Mouse (Mus musculus) CH12.LX (cell line): ENCODE results near the gene Eif5. TPM values are rescaled to one million over a fixed set of nuclear protein-coding genes. Genes with fewer than 3 reads are reported as not detected.
"Not testable (repeated sequence)": the region's sequence is repeated elsewhere in the genome, so short reads cannot be mapped to it uniquely, and the experiment has no call there.

Experiments used
- DNase-seq: peaks from one replicate; pipeline ENCODE4 v3.0.0-alpha.2; 2013; ENCODE audit errors: extremely low read depth
- H3K27ac ChIP-seq: 2 replicates; pipeline ENCODE4 v1.5.1; 2012; ENCODE audit warnings: low read depth, mild to moderate bottlenecking, control low read depth, moderate library complexity; ENCODE audit not compliant: insufficient read depth
- H3K27me3 ChIP-seq: replicated peaks from 2 replicates; pipeline ENCODE3; 2012; ENCODE audit warnings: inconsistent platforms
- H3K36me3 ChIP-seq, 2 experiments: replicated peaks in 1 of 2; 2 replicates each; pipeline versions ENCODE3 to v1.6.1; 2012; ENCODE audit warnings: inconsistent platforms in 1 of 2, low read length in 1 of 2, mild to moderate bottlenecking in 1 of 2, mixed read lengths in 1 of 2, moderate library complexity in 1 of 2; ENCODE audit not compliant: control insufficient read depth in 1 of 2, insufficient read depth in 1 of 2
- H3K4me1 ChIP-seq, 2 experiments: 2 replicates each; pipeline ENCODE4 v1.6.1; 2012; ENCODE audit warnings: inconsistent platforms in 1 of 2, moderate library complexity in 1 of 2; ENCODE audit not compliant: insufficient read depth in 2 of 2, control insufficient read depth in 1 of 2
- H3K4me2 ChIP-seq: 2 replicates; pipeline ENCODE4 v1.6.1; 2012; ENCODE audit warnings: low read depth, mild to moderate bottlenecking, control low read depth; ENCODE audit not compliant: poor library complexity, insufficient read depth, severe bottlenecking
- H3K4me3 ChIP-seq, 3 experiments: fragments of 150-350 bp in 1 of 3; sonication (generic) in 1 of 3; replicated peaks in 1 of 3; 2 replicates each; pipeline versions ENCODE3 to v1.5.1; 2011 to 2012; ENCODE audit warnings: low read depth in 2 of 3, low read length in 2 of 3, mild to moderate bottlenecking in 2 of 3, moderate library complexity in 2 of 3, control low read depth in 1 of 3, improper control_type of control experiment in 1 of 3, inconsistent platforms in 1 of 3, mixed read lengths in 1 of 3; ENCODE audit not compliant: poor library complexity in 1 of 3
- H3K79me2 ChIP-seq: replicated peaks from 2 replicates; pipeline ENCODE4 v1.6.1; 2012; ENCODE audit warnings: mild to moderate bottlenecking, moderate library complexity; ENCODE audit not compliant: control insufficient read depth, poor library complexity, insufficient read depth, severe bottlenecking; ENCODE audit errors: extremely low read depth
- H3K9ac ChIP-seq: 2 replicates; pipeline ENCODE4 v1.6.1; 2012; ENCODE audit warnings: low read depth, mild to moderate bottlenecking, control low read depth, moderate library complexity; ENCODE audit not compliant: insufficient read depth
- H3K9me3 ChIP-seq: replicated peaks from 2 replicates; pipeline ENCODE3; 2012; ENCODE audit warnings: low read length, inconsistent platforms, mixed read lengths
- CHD2 ChIP-seq: IDR thresholded peaks from 2 replicates; pipeline ENCODE4 v1.6.1; 2011; ENCODE audit warnings: low read length, improper control_type of control experiment
- ELF1 ChIP-seq: IDR thresholded peaks from 2 replicates; pipeline ENCODE4 v1.6.1; 2014; ENCODE audit warnings: low read depth, mild to moderate bottlenecking, inconsistent platforms, low read length, improper control_type of control experiment
- EP300 ChIP-seq: IDR thresholded peaks from 2 replicates; pipeline ENCODE4 v1.6.1; 2011; ENCODE audit warnings: low read length, improper control_type of control experiment
- GABPA ChIP-seq: IDR thresholded peaks from 2 replicates; pipeline ENCODE4 v1.6.1; 2012; ENCODE audit warnings: low read depth, low read length, improper control_type of control experiment, inconsistent platforms; ENCODE audit not compliant: insufficient replicate concordance
- IRF4 ChIP-seq: IDR thresholded peaks from 2 replicates; pipeline ENCODE4 v1.6.1; 2014; ENCODE audit warnings: low read depth, mild to moderate bottlenecking, inconsistent platforms, low read length, improper control_type of control experiment
- MAFK ChIP-seq: IDR thresholded peaks from 2 replicates; pipeline ENCODE4 v1.6.1; 2011; ENCODE audit warnings: low read length, improper control_type of control experiment; ENCODE audit not compliant: insufficient replicate concordance
- MEF2A ChIP-seq: IDR thresholded peaks from 2 replicates; pipeline ENCODE4 v1.6.1; 2014; ENCODE audit warnings: low read depth, mild to moderate bottlenecking, inconsistent platforms, low read length, improper control_type of control experiment, borderline replicate concordance
- NELFE ChIP-seq: IDR thresholded peaks from 2 replicates; pipeline ENCODE4 v1.6.1; 2011; ENCODE audit warnings: low read depth, low read length, improper control_type of control experiment
- PAX5 ChIP-seq: IDR thresholded peaks from 2 replicates; pipeline ENCODE4 v1.6.1; 2012; ENCODE audit warnings: low read length, inconsistent platforms, mixed read lengths
- RAD21 ChIP-seq: IDR thresholded peaks from 2 replicates; pipeline ENCODE4 v1.6.1; 2011; ENCODE audit warnings: low read depth, mild to moderate bottlenecking, low read length, improper control_type of control experiment, moderate library complexity
- RCOR1 ChIP-seq: conservative IDR thresholded peaks from 2 replicates; pipeline ENCODE4 v1.6.1; 2012; ENCODE audit warnings: low read depth, mild to moderate bottlenecking, inconsistent platforms, low read length, improper control_type of control experiment
- SIN3A ChIP-seq: IDR thresholded peaks from 2 replicates; pipeline ENCODE4 v1.6.1; 2012; ENCODE audit warnings: low read length, improper control_type of control experiment, inconsistent platforms
- SMC3 ChIP-seq: IDR thresholded peaks from 2 replicates; pipeline ENCODE4 v1.6.1; 2011; ENCODE audit warnings: low read depth, low read length, improper control_type of control experiment
- ZKSCAN1 ChIP-seq: IDR thresholded peaks from 2 replicates; pipeline ENCODE4 v1.6.1; 2012; ENCODE audit warnings: low read depth, inconsistent platforms, low read length, improper control_type of control experiment, borderline replicate concordance
- ZNF384 ChIP-seq: IDR thresholded peaks from 2 replicates; pipeline ENCODE4 v1.6.1; 2012; ENCODE audit warnings: low read depth, low read length, improper control_type of control experiment, inconsistent platforms
- dilution Hi-C: fragments of 300-500 bp; cut with MboI; formaldehyde crosslinking; loops from 2 replicates; pipeline ENCODE4 v1.14.3; 2020; ENCODE audit warnings: low sequenced_read_pairs; ENCODE audit not compliant: extremely low pct_unique_long_range_greater_than_20kb, extremely low pct_ligation_motif_present
- in situ Hi-C: fragments of 300-500 bp; cut with MboI; formaldehyde crosslinking; loops from 3 replicates; pipeline ENCODE4 v1.14.3; 2019; ENCODE audit warnings: low sequenced_read_pairs, low pct_ligation_motif_present, low pct_unique_long_range_greater_than_20kb, mixed read lengths
- polyA plus RNA-seq: library from polyadenylated mRNA; unstranded; fragments of >175 nt; gene quantifications from 2 replicates; pipeline ENCODE4 v1.2.1, GENCODE M21; 2012; ENCODE audit warnings: low read depth; ENCODE audit not compliant: insufficient read length
- total RNA-seq, 2 experiments: library from RNA; depleted of rRNA; stranded (reverse); fragments of 300-350 nt in 1 of 2; fragments of >200 nt in 1 of 2; gene quantifications; 2 replicates each; pipeline ENCODE4 v1.2.3; 2012 to 2014

Gene Eif5
- total and polyA plus RNA-seq, 3 experiments = 118 to 284 (median 156) TPM

DNA sequence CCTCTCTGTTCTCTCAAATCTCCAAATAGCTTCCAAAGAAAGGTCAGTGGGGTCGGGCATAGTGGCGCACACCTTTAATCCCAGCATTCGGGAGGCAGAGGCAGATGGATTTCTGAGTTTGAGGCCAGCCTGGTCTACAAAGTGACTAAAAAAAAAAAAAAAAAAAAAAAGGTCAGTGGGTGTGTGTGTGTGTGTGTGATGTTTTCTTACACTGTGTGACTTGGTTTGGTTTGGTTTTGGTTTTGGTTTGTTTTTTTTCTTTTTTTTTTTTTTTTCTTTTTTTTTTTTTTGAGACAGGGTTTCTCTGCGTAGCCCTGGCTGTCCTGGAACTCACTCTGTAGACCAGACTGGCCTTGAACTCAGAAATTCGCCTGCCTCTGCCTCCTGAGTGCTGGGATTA, 18.1 kb downstream of the Eif5 start:
- dilution Hi-C loops = not testable (repeated sequence)
- TF ChIP-seq ZNF384 = peak; percentile 92

GRCm38 (mm10) chr12:111557538-111557937, 19.7 kb downstream of the Eif5 start:
- no peak for DNase-seq
- TF ChIP-seq GABPA (no peak), RCOR1 (no peak), SIN3A (no peak), CHD2 (no peak), EP300 (no peak), SMC3 (no peak), MAFK (no peak), NELFE (no peak), PAX5 (no peak), ZKSCAN1 (no peak), ELF1 (no peak), IRF4 (no peak), RAD21 (no peak), MEF2A (no peak)
- H3K9me3 ChIP-seq = no peaks in the 10 kb centered on the region
- H3K36me3 ChIP-seq = no peaks in the 10 kb centered on the region
- H3K4me2 ChIP-seq = no peak overlapping the region
- no peaks in the 10 kb centered on the region for H3K79me2 ChIP-seq
- no peak overlapping the region for H3K9ac ChIP-seq
- in situ Hi-C loops (no loop called here), dilution Hi-C loops (no loop called here)
- H3K27ac ChIP-seq = no peak overlapping the region
- H3K27me3 ChIP-seq = no peaks in the 10 kb centered on the region
- H3K4me3 ChIP-seq = no peak overlapping the region
- peaks cover 10 to 23% of the 10 kb centered on the region in 2 experiments for H3K4me1 ChIP-seq

More for the DNA sequence above, 18.1 kb downstream of the Eif5 start:
- H3K4me3 ChIP-seq, H3K9ac ChIP-seq, H3K9me3 ChIP-seq, H3K36me3 ChIP-seq, in situ Hi-C loops, H3K27ac ChIP-seq, H3K79me2 ChIP-seq, DNase-seq, H3K27me3 ChIP-seq: not testable (repeated sequence)
- H3K4me2 ChIP-seq = 0 out of 2 replicates have a peak overlapping the region, but pooled peaks have one; percentile 26
- H3K4me1 ChIP-seq = peaks cover 8 to 23% of the 10 kb centered on the region in 2 experiments
